Mouse (Mus musculus): ENCODE measurements around the gene Cdhr2.

The Cdhr2 gene

GRCm38 (mm10) chr13:54752656-54753055, 51.4 kb downstream of the Cdhr2 start:
- no peak for DNase-seq

DNA sequence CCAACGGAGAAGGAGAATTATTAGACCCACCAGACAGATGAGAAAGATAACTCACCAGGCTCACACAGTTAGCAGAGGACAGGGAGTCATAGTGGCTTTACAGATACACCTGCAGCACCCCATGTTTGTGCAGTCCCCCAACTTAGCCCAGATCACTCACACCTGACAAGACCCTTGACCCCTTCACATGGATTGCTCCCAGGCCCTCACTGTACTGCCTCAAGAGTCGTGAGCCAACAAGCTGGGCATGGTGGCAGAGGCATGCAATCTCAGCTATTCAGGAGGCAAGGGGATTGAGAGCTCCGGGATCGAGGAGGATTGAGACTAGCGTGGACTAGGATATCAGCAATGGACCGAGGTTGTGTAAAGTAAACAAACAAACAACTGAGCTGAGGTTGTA, 52.5 kb downstream of the Cdhr2 start:
- no peak for DNase-seq

- DNase-seq: no peak
Observed at GRCm38 (mm10) chr13:54754169-54755080, 53.2 kb downstream of the Cdhr2 start.

DNA sequence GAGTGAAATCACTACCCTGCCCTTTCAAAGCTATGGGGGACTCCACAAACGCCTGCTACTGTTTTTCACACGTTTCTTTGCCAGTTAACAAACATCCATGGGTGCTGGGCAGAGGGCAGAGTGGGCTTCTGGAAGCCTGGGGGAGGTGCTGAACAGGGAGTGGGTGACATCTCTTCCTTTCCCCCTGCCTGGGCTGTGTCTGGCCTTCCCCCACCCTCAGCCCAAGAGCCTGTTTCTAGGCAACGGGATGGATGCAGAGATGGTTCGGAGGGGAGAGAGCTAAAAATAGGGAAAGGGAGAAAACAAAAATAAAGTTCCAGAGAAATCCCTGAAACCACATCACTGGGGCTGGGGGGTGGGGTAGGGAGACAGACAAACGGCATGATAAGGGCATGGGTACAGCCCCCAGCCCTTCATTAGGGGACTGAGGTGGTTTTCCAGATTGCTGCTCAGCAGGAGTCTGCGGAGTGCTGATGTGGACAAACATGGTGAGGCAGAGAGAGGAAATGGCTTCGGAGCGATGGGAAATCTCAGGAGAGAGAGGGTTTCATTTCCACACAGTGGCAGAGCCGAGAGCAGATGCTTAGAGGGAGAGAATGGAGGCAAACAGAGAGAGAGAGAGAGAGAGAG, 54.1 kb downstream of the Cdhr2 start:
- no peak for DNase-seq

- DNase-seq: no peak
Observed at GRCm38 (mm10) chr13:54756156-54756712, 55.0 kb downstream of the Cdhr2 start.

GRCm38 (mm10) chr13:54757093-54757830, 56.0 kb downstream of the Cdhr2 start:
- no peak for DNase-seq

- peak; percentile 78 for DNase-seq
Observed at GRCm38 (mm10) chr13:54758045-54758755, 56.9 kb downstream of the Cdhr2 start.

DNA sequence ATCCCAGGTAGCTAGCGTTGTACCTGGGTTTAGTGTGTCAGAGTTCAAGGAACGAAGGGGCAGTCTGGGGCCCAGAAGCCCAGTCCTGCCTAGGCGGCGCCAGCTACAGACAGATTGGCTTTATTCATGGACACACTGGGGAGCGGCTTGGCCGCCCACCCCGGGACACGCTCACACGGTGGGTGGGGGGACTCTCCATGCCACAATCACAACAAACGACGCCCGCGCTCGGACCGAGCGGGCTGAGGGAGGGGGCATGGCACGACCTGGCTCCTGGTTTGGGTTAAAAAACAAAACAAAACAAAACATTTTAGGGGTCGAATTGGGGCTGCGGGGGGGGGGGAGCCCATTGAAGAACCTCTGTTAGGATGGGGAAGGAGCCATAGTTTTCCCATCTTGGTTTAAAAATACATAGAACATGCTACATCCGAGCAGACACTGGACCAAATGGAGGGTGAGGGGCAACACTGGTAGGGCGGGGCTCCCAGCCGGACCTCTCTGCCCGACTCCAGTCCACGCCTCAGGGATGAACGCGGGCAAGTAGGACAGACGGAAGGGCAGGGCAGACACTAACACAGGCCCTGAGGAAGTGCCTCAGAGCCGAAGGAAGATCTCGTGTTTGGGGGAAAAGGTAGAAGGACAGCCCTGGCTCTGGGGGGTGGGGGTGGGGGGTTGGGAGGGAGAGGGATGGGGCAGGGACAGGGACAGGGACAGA, 57.7 kb downstream of the Cdhr2 start:
- no peak for DNase-seq

DNA sequence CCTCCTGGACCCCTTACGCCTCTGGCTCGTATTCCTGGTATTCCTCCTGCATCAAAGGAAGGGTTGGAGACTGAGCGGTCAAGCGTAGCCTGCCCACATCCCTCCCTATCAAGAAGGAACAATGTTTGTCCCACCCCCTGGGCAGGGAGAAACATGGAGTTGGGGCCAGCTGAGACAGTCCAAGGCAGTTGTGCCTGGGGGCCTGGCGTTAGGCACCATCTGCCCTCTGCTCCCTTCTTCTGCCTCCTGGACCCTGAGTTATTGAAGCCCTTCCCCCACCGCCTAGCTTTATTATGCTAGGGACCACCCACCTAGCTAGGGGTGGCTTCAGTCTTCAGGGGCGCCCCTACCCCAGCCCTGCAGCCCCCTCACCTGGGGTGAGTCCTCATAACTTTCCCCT, 58.2 kb downstream of the Cdhr2 start:
- no peak for DNase-seq

GRCm38 (mm10) chr13:54760164-54760795, 59.0 kb downstream of the Cdhr2 start:
- DNase-seq: no peak

DNA sequence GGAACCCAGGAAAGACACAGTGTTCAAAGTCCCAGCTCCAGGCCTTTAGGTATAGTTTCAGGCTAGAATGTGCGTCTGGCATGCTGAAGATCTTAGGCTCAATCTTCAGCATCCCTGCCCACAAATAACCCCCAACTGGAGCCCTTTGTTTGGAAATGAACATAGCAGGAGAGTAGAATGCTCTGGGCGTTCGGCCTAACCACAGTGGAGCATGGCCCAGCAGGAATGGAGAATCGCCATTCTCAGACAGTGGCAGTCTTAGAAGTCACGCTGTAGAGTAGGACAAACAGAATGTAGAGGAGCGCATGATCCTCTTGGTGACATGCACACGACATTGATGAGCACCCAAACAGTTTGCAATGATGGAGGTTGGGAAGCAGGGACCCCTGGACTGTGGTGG, 59.6 kb downstream of the Cdhr2 start:
- DNase-seq: no peak

GRCm38 (mm10) chr13:54765281-54766191, 64.3 kb downstream of the Cdhr2 start:
- DNase-seq: no peak

DNA sequence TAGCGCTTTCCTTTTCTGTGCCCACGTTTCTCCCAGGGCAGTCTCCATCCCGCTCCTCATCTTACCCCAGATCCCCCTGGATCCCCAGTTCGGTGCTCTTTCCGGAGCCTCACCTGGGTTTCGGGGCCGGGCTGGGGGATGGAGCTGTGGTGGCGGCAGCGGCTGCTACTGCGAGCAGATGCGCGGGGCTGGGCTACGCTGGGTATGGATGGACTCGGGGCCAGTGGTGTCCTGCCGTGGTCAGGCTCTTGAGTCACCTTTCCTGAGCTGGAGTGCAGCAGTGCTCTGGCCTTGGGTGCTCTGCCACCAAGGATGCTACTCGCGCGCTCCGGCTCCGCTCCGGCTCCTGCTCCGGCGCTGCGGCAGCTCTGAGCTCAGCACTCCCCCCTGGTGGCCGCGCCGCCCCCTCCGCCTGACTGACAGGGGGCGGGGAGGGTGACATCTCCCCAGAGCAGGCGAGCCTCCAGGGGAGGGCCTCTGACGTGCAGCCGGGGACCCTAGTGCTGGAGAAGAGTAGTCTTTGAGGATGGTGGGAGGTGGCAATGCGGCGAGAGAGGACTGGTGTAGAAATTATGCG, 65.0 kb downstream of the Cdhr2 start, which contains the start of gene Sncb:
TSS of gene Sncb (minus strand) at position 404 of the 577 bp plus-strand sequence.
- peak; percentile 44 for DNase-seq

- DNase-seq: no peak
Observed at GRCm38 (mm10) chr13:54767012-54767411, 65.8 kb downstream of the Cdhr2 start.

DNA sequence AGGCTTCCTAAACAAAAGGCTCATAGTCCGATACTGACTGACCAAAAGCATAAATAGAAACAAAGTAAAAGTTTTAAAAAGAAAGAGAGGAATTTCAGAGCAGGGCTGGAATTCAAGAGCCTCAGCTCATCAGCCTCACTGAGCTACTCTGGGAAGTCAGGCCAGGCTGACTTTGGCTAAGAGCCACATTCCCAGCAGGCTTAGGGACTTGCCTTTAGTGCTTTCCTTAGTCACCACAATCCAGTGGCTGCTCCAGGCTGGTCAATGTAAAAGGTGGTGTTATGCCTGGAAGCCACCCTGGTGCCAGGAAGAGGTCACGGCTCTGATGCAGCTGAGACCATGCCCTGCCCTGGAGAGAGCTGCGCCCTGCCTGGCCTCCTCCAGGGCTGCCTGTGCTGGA, 79.3 kb downstream of the Cdhr2 start:
- no peak for DNase-seq

DNA sequence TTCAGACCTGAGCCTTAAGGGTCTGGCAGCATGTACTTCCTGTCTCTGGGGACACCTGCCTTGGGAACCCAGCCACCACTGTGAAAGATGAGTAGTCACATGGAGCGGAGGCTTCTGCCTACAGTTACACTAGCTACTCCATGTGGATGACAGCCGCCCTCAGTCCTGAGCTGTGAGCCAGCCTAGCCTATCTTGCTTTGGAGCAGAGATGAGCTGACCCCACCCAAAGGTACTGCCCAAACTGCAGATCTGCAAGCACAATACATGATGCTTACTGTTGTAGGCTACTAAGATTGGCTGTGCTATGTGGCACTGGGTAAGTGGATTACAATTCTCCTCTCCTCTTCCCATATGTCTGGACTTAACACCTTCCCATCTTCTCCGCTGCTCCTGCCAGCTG, 79.8 kb downstream of the Cdhr2 start:
- DNase-seq: no peak

GRCm38 (mm10) chr13:54783235-54783634, 82.0 kb downstream of the Cdhr2 start:
- DNase-seq: no peak

DNA sequence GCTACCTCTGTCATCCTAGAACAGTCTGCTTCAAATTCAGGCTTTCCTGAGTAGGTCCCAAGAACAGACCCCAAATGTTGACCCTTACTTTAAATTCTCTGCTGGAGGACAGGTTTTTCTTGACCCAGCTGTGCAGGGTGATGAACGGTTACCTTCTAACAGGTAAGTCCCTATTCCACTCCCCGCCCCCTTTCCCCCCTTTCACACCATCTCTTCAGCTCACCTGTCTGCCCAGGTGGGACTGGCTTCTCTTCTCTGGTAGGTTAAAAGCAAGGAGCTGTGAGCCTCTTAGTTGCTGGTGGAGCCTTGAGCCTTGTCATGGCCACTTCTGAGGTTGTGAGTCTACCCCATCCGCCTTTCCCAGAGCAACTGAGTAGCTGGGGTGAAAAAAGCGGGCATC, 82.4 kb downstream of the Cdhr2 start, which contains the start of gene Eif4e1b:
TSS of gene Eif4e1b (plus strand) at position 301 of the 400 bp plus-strand sequence.
- DNase-seq: no peak

Measured in liver (tissue).